Mouse (Mus musculus) cortical plate, adult 2 months (tissue): ENCODE results near the gene Mrps24.

ENCODE experiments used
- CTCF ChIP-seq: fragments of 200-500 bp; IDR thresholded peaks from 2 replicates; pipeline ENCODE4 v1.5.1; 2011; ENCODE audit warnings: mild to moderate bottlenecking, control low read depth, low read length; ENCODE audit not compliant: insufficient read depth; ENCODE audit errors: extremely low read depth
- POLR2A ChIP-seq: fragments of 200-500 bp; IDR thresholded peaks from 2 replicates; pipeline ENCODE4 v1.6.1; 2011; ENCODE audit warnings: mild to moderate bottlenecking, low read length, control low read depth; ENCODE audit not compliant: insufficient read depth; ENCODE audit errors: extremely low read depth

GRCm38 (mm10) chr11:5715179-5715578 is 301 bp downstream of the Mrps24 start:
- no peak for TF ChIP-seq CTCF
- no peak for TF ChIP-seq POLR2A
